Mouse (Mus musculus): ENCODE measurements around the gene Hint1. TPM values are rescaled to one million over a fixed set of nuclear protein-coding genes. Genes with fewer than 3 reads are reported as not detected.
A peak's percentile ranks its signal among the peaks of the same experiment; 100 is the strongest.

The Hint1 gene
- polyA plus RNA-seq, 1 experiment from 2014 or later = 774 TPM

GRCm38 (mm10) chr11:54899657-54900056, 33.5 kb downstream of the Hint1 start:
- no peak overlapping the region for H3K27ac ChIP-seq (ENCODE audit: low read depth)

DNA sequence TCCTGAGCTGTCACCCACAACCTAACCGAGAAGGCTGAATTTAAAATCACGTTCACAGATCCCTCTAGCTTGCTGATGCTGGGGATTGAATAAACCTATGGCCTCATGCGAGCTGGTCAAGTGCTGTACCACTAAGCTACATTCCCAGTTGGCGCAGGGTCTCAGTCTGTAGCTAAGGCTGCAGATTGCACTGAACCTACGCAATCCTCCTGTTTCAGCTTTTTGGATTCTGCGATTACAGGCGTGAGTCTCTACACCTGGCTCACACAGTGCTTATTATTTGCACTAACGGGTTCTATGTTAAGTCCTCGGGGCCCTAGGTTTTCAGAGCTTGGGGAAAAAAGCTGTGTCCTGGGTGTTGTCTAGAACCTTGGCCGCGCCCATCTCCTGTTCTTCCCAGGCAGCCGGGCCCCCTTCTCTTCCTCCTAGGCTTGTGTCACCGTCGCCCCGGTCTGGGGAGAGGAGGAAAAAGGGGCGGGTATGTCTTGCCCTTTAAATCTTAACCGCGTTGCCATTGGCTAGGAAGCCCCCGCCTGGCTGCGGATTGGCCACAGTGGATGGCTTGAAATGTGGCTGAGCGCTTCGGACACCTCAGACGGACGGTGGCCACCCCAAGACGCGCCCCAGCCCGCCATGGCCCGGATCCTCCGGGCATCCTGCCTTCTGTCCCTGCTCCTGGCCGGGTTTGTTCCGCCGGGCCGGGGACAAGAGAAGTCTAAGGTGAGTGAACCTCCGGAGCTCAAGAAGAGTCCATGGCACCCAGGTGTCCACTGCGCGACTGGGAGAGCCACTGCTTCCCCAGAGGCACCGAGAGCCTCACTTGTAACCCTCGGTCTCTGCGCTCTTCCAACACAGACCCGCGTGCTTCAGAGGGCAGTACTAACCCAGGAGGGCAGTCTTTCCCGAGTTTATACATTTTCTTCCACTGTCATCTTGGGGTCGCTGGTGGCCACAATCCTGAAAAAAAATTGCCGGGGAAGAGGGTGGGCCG, 36.4 kb downstream of the Hint1 start, which contains the start of gene Gpx3:
TSS of gene Gpx3 (plus strand) at position 121 of the 991 bp plus-strand sequence.
- Histone ChIP-seq H3K27me3 (replicated peaks; ENCODE audit: control insufficient read depth, insufficient read depth, low read length) (no peaks in the 10 kb centered on the region), H3K4me2 (ENCODE audit: low read length) (peak within 1 kb of the TSS; percentile 88), H3K9me3 (ENCODE audit: control insufficient read depth, low read length) (no peaks in the 10 kb centered on the region), H3K9ac (ENCODE audit: low read length) (peak within 1 kb of the TSS; percentile 55), H3K4me3 (ENCODE audit: low read depth, low read length) (peak within 1 kb of the TSS; percentile 53), H3K36me3 (ENCODE audit: control insufficient read depth, insufficient read depth, low read length) (peaks cover 5% of the 10 kb centered on the region; the same call in 1 of the 2 replicates), H3K27ac (ENCODE audit: low read depth) (0 out of 2 replicates have a peak within 1 kb of the TSS, but pooled peaks have one; percentile 63), H3K4me1 (replicated peaks; ENCODE audit: control insufficient read depth, insufficient read depth, low read length) (peaks cover 16% of the 10 kb centered on the region; the same call in 1 of the 2 replicates)
- peak; percentile 86 for ATAC-seq (replicated peaks; ENCODE audit: low FRiP score, low TSS enrichment, low read depth)
- 13% methylated on average over 45 of the region's 45 CpGs for WGBS
- DNase-seq (ENCODE audit: low spot score) = peak; percentile 81

More at GRCm38 (mm10) chr11:54899657-54900056, 33.5 kb downstream of the Hint1 start:
- H3K4me2 ChIP-seq (ENCODE audit: low read length) = no peak overlapping the region
- 63% methylated on average over 4 of the region's 4 CpGs for WGBS
- ATAC-seq (replicated peaks; ENCODE audit: low FRiP score, low TSS enrichment, low read depth) (no peak), DNase-seq (ENCODE audit: low spot score) (no peak)
- H3K27me3 ChIP-seq (replicated peaks; ENCODE audit: control insufficient read depth, insufficient read depth, low read length) = no peaks in the 10 kb centered on the region
- H3K4me1 ChIP-seq (replicated peaks; ENCODE audit: control insufficient read depth, insufficient read depth, low read length) = peaks cover 14% of the 10 kb centered on the region; the same call in 1 of the 2 replicates
- no peak overlapping the region for H3K4me3 ChIP-seq (ENCODE audit: low read depth, low read length)
- no peak overlapping the region for H3K9ac ChIP-seq (ENCODE audit: low read length)
- H3K36me3 ChIP-seq (ENCODE audit: control insufficient read depth, insufficient read depth, low read length) = no peaks in the 10 kb centered on the region
- no peaks in the 10 kb centered on the region for H3K9me3 ChIP-seq (ENCODE audit: control insufficient read depth, low read length)

DNA sequence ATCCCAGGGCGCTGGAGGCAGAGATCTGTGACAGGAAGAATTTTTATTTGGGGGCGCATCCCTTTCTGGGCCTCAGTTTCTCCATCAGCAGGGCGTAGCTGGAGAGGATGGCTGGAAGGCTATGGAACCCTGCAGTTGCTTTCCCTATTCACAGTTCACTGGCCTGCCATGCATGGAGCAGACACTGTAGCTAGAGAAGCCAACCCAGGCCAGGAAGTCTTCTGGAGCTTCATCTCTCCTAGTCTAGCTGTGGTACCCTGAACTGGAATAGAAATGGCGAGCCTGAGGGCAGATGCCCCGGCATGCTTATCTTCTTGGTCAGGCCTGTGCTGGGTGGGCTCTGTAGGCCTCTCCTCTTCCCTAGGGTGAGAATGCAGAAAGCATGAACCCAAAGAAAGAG, 37.2 kb downstream of the Hint1 start:
- Histone ChIP-seq H3K4me3 (ENCODE audit: low read depth, low read length) (peak overlapping the region; percentile 53), H3K9me3 (ENCODE audit: control insufficient read depth, low read length) (no peaks in the 10 kb centered on the region), H3K4me1 (replicated peaks; ENCODE audit: control insufficient read depth, insufficient read depth, low read length) (peaks cover 16% of the 10 kb centered on the region; the same call in 1 of the 2 replicates), H3K36me3 (ENCODE audit: control insufficient read depth, insufficient read depth, low read length) (peaks cover 9% of the 10 kb centered on the region; the same call in 1 of the 2 replicates), H3K27me3 (replicated peaks; ENCODE audit: control insufficient read depth, insufficient read depth, low read length) (no peaks in the 10 kb centered on the region), H3K27ac (ENCODE audit: low read depth) (peak overlapping the region; percentile 63; the same call in 1 of the 2 replicates), H3K4me2 (ENCODE audit: low read length) (peak overlapping the region; percentile 88), H3K9ac (ENCODE audit: low read length) (peak overlapping the region; percentile 55)
- DNase-seq (ENCODE audit: low spot score) (no peak), ATAC-seq (replicated peaks; ENCODE audit: low FRiP score, low TSS enrichment, low read depth) (no peak)
- WGBS = 62% methylated on average over 5 of the region's 5 CpGs

DNA sequence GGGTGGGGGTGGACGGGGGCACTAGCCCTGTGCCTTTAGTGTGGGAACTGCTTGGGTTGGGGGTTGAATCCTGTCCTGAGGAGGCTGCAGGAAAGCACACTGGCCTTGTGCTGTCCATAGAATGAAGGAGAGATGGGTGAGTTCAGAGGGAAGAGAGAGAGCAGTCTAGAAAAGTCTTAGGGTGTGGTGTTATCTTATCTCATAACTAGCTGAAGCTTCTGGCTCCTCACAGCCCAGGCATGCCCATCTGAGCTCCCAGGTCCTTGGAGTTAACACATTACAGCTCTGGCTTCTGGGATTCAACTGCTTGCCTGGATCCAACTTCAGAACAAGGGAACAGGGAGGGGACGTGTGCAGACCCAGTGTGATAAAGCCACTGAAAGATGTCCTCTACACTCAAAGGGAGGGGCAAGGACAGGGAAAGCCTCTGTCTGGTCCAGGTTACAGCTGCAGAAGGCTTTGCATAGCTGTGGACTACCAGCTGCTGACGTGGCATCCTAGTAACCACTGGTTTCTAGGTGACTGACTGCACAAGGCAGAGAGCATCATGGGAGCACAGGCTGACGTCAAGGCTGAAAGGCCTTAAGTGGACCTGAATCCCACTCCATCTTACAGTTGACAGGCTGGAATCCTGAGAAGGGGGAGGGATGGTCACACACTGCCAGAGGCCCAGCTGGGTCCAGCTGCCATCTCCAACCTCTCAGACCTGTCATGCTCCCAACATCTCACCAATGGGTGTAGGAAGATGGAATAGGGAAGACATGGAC, 37.9 kb downstream of the Hint1 start:
- Histone ChIP-seq H3K4me3 (ENCODE audit: low read depth, low read length) (peak overlapping the region; percentile 53; the same call in 1 of the 2 replicates), H3K27me3 (replicated peaks; ENCODE audit: control insufficient read depth, insufficient read depth, low read length) (no peaks in the 10 kb centered on the region), H3K36me3 (ENCODE audit: control insufficient read depth, insufficient read depth, low read length) (peaks cover 11% of the 10 kb centered on the region; the same call in 1 of the 2 replicates), H3K9me3 (ENCODE audit: control insufficient read depth, low read length) (no peaks in the 10 kb centered on the region), H3K27ac (ENCODE audit: low read depth) (peak overlapping the region; percentile 63), H3K4me1 (replicated peaks; ENCODE audit: control insufficient read depth, insufficient read depth, low read length) (peaks cover 16% of the 10 kb centered on the region; the same call in 1 of the 2 replicates), H3K9ac (ENCODE audit: low read length) (no peak overlapping the region), H3K4me2 (ENCODE audit: low read length) (peak overlapping the region; percentile 88)
- WGBS = 28% methylated on average over 4 of the region's 4 CpGs
- ATAC-seq (replicated peaks; ENCODE audit: low FRiP score, low TSS enrichment, low read depth) = peak; percentile 45; the same call in 1 of the 2 replicates
- DNase-seq (ENCODE audit: low spot score) = peak; percentile 75

GRCm38 (mm10) chr11:54905086-54905485, 38.9 kb downstream of the Hint1 start:
- no peak overlapping the region for H3K4me3 ChIP-seq (ENCODE audit: low read depth, low read length)
- ATAC-seq (replicated peaks; ENCODE audit: low FRiP score, low TSS enrichment, low read depth) = no peak
- H3K4me2 ChIP-seq (ENCODE audit: low read length) = no peak overlapping the region
- peaks cover 21% of the 10 kb centered on the region for H3K36me3 ChIP-seq (ENCODE audit: control insufficient read depth, insufficient read depth, low read length)
- peaks cover 16% of the 10 kb centered on the region; the same call in 1 of the 2 replicates for H3K4me1 ChIP-seq (replicated peaks; ENCODE audit: control insufficient read depth, insufficient read depth, low read length)
- H3K27ac ChIP-seq (ENCODE audit: low read depth) = no peak overlapping the region
- H3K9ac ChIP-seq (ENCODE audit: low read length) = no peak overlapping the region
- H3K9me3 ChIP-seq (ENCODE audit: control insufficient read depth, low read length) = no peaks in the 10 kb centered on the region
- no peaks in the 10 kb centered on the region for H3K27me3 ChIP-seq (replicated peaks; ENCODE audit: control insufficient read depth, insufficient read depth, low read length)
- no peak for DNase-seq (ENCODE audit: low spot score)
- 88% methylated on average over 3 of the region's 3 CpGs for WGBS

GRCm38 (mm10) chr11:54905931-54906330, 39.7 kb downstream of the Hint1 start:
- H3K9ac ChIP-seq (ENCODE audit: low read length) = no peak overlapping the region
- no peak for ATAC-seq (replicated peaks; ENCODE audit: low FRiP score, low TSS enrichment, low read depth)
- no peak overlapping the region for H3K4me2 ChIP-seq (ENCODE audit: low read length)
- H3K36me3 ChIP-seq (ENCODE audit: control insufficient read depth, insufficient read depth, low read length) = peaks cover 29% of the 10 kb centered on the region
- peaks cover 16% of the 10 kb centered on the region; the same call in 1 of the 2 replicates for H3K4me1 ChIP-seq (replicated peaks; ENCODE audit: control insufficient read depth, insufficient read depth, low read length)
- WGBS = 57% methylated on average over 4 of the region's 4 CpGs
- DNase-seq (ENCODE audit: low spot score) = no peak
- no peaks in the 10 kb centered on the region for H3K27me3 ChIP-seq (replicated peaks; ENCODE audit: control insufficient read depth, insufficient read depth, low read length)
- H3K4me3 ChIP-seq (ENCODE audit: low read depth, low read length) = no peak overlapping the region
- no peaks in the 10 kb centered on the region for H3K9me3 ChIP-seq (ENCODE audit: control insufficient read depth, low read length)
- H3K27ac ChIP-seq (ENCODE audit: low read depth) = no peak overlapping the region

DNA sequence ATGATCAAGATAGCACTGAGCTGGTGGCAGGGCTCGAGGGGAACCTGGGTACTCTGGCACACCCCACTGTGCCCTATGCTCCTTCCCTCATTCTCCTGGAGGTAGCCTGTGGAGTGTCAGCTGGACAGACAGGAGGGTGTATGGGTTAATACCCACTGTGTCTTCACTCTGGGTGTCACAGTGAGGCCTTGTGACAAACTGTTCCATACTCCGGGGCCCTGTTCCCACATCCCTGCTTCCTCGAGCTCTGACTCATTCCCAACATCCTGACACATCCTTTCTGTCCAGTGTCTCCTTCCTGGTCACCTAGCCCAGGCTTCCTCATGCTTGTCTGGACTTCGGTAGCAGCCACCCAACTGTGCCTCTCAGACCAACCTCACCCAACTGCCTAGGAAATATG, 40.3 kb downstream of the Hint1 start:
- no peaks in the 10 kb centered on the region for H3K27me3 ChIP-seq (replicated peaks; ENCODE audit: control insufficient read depth, insufficient read depth, low read length)
- 77% methylated on average over 4 of the region's 4 CpGs for WGBS
- ATAC-seq (replicated peaks; ENCODE audit: low FRiP score, low TSS enrichment, low read depth) (no peak), DNase-seq (ENCODE audit: low spot score) (no peak)
- no peak overlapping the region for H3K9ac ChIP-seq (ENCODE audit: low read length)
- H3K27ac ChIP-seq (ENCODE audit: low read depth) = no peak overlapping the region
- H3K4me2 ChIP-seq (ENCODE audit: low read length) = no peak overlapping the region
- H3K9me3 ChIP-seq (ENCODE audit: control insufficient read depth, low read length) = no peaks in the 10 kb centered on the region
- no peak overlapping the region for H3K4me3 ChIP-seq (ENCODE audit: low read depth, low read length)
- peaks cover 16% of the 10 kb centered on the region; the same call in 1 of the 2 replicates for H3K4me1 ChIP-seq (replicated peaks; ENCODE audit: control insufficient read depth, insufficient read depth, low read length)
- peaks cover 35% of the 10 kb centered on the region for H3K36me3 ChIP-seq (ENCODE audit: control insufficient read depth, insufficient read depth, low read length)

DNA sequence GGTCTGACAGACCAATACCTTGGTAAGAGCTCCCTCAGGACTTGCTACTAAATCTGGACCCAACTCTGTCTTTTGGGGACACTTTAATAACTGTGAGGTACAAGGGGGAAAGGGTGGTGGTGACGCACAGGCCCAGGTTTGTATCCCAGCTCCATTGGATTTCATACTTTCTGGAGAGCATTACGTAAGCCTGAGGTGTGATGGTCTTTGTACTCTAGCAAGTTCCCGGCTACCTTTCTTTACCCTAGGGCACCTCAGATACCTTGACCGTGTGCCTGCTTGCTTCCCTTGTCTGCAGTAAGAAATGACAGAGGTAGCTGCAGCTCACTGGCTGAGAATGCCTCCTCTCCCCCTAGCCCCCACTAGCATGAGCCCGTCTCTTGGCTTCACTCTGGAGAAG, 41.1 kb downstream of the Hint1 start:
- H3K27me3 ChIP-seq (replicated peaks; ENCODE audit: control insufficient read depth, insufficient read depth, low read length) = no peaks in the 10 kb centered on the region
- WGBS = 87% methylated on average over 5 of the region's 5 CpGs
- H3K4me3 ChIP-seq (ENCODE audit: low read depth, low read length) = no peak overlapping the region
- peaks cover 16% of the 10 kb centered on the region; the same call in 1 of the 2 replicates for H3K4me1 ChIP-seq (replicated peaks; ENCODE audit: control insufficient read depth, insufficient read depth, low read length)
- no peak overlapping the region for H3K9ac ChIP-seq (ENCODE audit: low read length)
- DNase-seq (ENCODE audit: low spot score) (no peak), ATAC-seq (replicated peaks; ENCODE audit: low FRiP score, low TSS enrichment, low read depth) (no peak)
- peaks cover 40% of the 10 kb centered on the region for H3K36me3 ChIP-seq (ENCODE audit: control insufficient read depth, insufficient read depth, low read length)
- no peak overlapping the region for H3K4me2 ChIP-seq (ENCODE audit: low read length)
- no peak overlapping the region for H3K27ac ChIP-seq (ENCODE audit: low read depth)
- H3K9me3 ChIP-seq (ENCODE audit: control insufficient read depth, low read length) = no peaks in the 10 kb centered on the region
